Mouse (Mus musculus): ENCODE data around the gene Tenm2. TPM values are rescaled to one million over a fixed set of nuclear protein-coding genes. Genes with fewer than 3 reads are reported as not detected.

The Tenm2 gene
- total and polyA plus RNA-seq, 3 experiments: not detected

DNA sequence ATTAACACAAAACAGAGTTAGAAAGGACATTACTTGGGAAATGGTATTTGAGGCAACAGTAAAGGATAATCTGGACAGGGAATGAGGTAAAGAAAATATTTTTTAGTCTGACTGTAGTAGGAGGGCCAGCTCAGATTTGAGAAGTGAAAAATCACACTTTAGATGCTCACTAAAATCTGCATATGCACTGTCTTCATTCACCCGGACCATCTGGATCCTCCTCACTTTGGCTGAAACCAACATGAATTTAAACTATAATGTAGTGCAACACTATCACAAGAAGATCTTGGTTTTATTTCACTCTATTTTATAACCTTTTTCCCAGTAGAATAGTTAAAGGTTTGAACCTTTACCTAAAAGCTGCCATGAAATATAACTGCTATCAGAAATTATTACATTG lies 326.7 kb downstream of the Tenm2 start:
- Histone ChIP-seq H3K4me3 (ENCODE audit: control insufficient read depth in 1 of 2, insufficient read depth in 1 of 2, low read depth in 2 of 2, low read length in 2 of 2) (no peak overlapping the region), H3K79me2 (ENCODE audit: control insufficient read depth, insufficient read depth, low read length, poor library complexity) (no peaks in the 10 kb centered on the region), H3K27ac (ENCODE audit: control insufficient read depth, low read depth, low read length) (no peak overlapping the region), H3K9ac (ENCODE audit: control insufficient read depth, low read depth, low read length, poor library complexity, severe bottlenecking) (no peak overlapping the region), H3K4me1 (ENCODE audit: control insufficient read depth in 1 of 2, insufficient read depth in 2 of 2, low read length in 2 of 2) (no peaks in the 10 kb centered on the region), H3K36me3 (ENCODE audit: control insufficient read depth in 1 of 2, insufficient read depth in 2 of 2, low read length in 2 of 2) (no peaks in the 10 kb centered on the region), H3K27me3 (ENCODE audit: control insufficient read depth in 1 of 2, insufficient read depth in 2 of 2, low read length in 2 of 2) (no peaks in the 10 kb centered on the region), H3K9me3 (replicated peaks; ENCODE audit: insufficient read depth, low read length) (no peaks in the 10 kb centered on the region)
- TF ChIP-seq UBTF (IDR thresholded peaks at IDR 0.05; ENCODE audit: borderline replicate concordance, insufficient read depth, low read depth, low read length) (no peak), RCOR1 (IDR thresholded peaks at IDR 0.05; ENCODE audit: low read depth, low read length) (no peak), NELFE (IDR thresholded peaks at IDR 0.05; ENCODE audit: low read depth, low read length) (no peak), MYC (IDR thresholded peaks at IDR 0.05; ENCODE audit: low read depth, low read length) (no peak)
- no peak for DNase-seq (ENCODE audit: low read depth, low spot score)

GRCm38 (mm10) chr11:36902302-36902701 lies 333.5 kb downstream of the Tenm2 start:
- H3K9me3 ChIP-seq (replicated peaks; ENCODE audit: insufficient read depth, low read length): no peaks in the 10 kb centered on the region
- H3K79me2 ChIP-seq (ENCODE audit: control insufficient read depth, insufficient read depth, low read length, poor library complexity): no peaks in the 10 kb centered on the region
- no peaks in the 10 kb centered on the region for H3K36me3 ChIP-seq (ENCODE audit: control insufficient read depth in 1 of 2, insufficient read depth in 2 of 2, low read length in 2 of 2)
- no peak overlapping the region for H3K27ac ChIP-seq (ENCODE audit: control insufficient read depth, low read depth, low read length)
- no peaks in the 10 kb centered on the region for H3K27me3 ChIP-seq (ENCODE audit: control insufficient read depth in 1 of 2, insufficient read depth in 2 of 2, low read length in 2 of 2)
- H3K9ac ChIP-seq (ENCODE audit: control insufficient read depth, low read depth, low read length, poor library complexity, severe bottlenecking): no peak overlapping the region
- TF ChIP-seq JUND (IDR thresholded peaks at IDR 0.05; ENCODE audit: low read depth, low read length): no peak
- TF ChIP-seq ETS1 (IDR thresholded peaks at IDR 0.05; ENCODE audit: low read depth, low read length): no peak
- TF ChIP-seq ZNF384 (IDR thresholded peaks at IDR 0.05; ENCODE audit: low read depth, low read length): no peak
- no peak for DNase-seq (ENCODE audit: low read depth, low spot score)
- no peaks in the 10 kb centered on the region for H3K4me1 ChIP-seq (ENCODE audit: control insufficient read depth in 1 of 2, insufficient read depth in 2 of 2, low read length in 2 of 2)
- H3K4me3 ChIP-seq (ENCODE audit: control insufficient read depth in 1 of 2, insufficient read depth in 1 of 2, low read depth in 2 of 2, low read length in 2 of 2): no peak overlapping the region

GRCm38 (mm10) chr11:36893061-36893460 lies 342.7 kb downstream of the Tenm2 start:
- Histone ChIP-seq H3K4me3 (ENCODE audit: control insufficient read depth in 1 of 2, insufficient read depth in 1 of 2, low read depth in 2 of 2, low read length in 2 of 2) (no peak overlapping the region), H3K27ac (ENCODE audit: control insufficient read depth, low read depth, low read length) (no peak overlapping the region), H3K79me2 (ENCODE audit: control insufficient read depth, insufficient read depth, low read length, poor library complexity) (no peaks in the 10 kb centered on the region), H3K9ac (ENCODE audit: control insufficient read depth, low read depth, low read length, poor library complexity, severe bottlenecking) (no peak overlapping the region), H3K9me3 (replicated peaks; ENCODE audit: insufficient read depth, low read length) (no peaks in the 10 kb centered on the region), H3K27me3 (ENCODE audit: control insufficient read depth in 1 of 2, insufficient read depth in 2 of 2, low read length in 2 of 2) (no peaks in the 10 kb centered on the region), H3K4me1 (ENCODE audit: control insufficient read depth in 1 of 2, insufficient read depth in 2 of 2, low read length in 2 of 2) (no peaks in the 10 kb centered on the region), H3K36me3 (ENCODE audit: control insufficient read depth in 1 of 2, insufficient read depth in 2 of 2, low read length in 2 of 2) (no peaks in the 10 kb centered on the region)
- TF ChIP-seq ZC3H11A (IDR thresholded peaks at IDR 0.05; ENCODE audit: low read depth, low read length): no peak
- TF ChIP-seq MAX (IDR thresholded peaks at IDR 0.05; ENCODE audit: low read length): no peak
- no peak for TF ChIP-seq MEF2A (IDR thresholded peaks at IDR 0.05; ENCODE audit: extremely low read depth, insufficient replicate concordance, low read depth, low read length, poor library complexity, severe bottlenecking)
- TF ChIP-seq MAZ (IDR thresholded peaks at IDR 0.05; ENCODE audit: low read depth, low read length): no peak
- TF ChIP-seq USF2 (IDR thresholded peaks at IDR 0.05; ENCODE audit: borderline replicate concordance in 1 of 2, insufficient read depth in 1 of 2, low read depth in 1 of 2, low read length in 2 of 2): no peak
- no peak for TF ChIP-seq GATA1 (IDR thresholded peaks at IDR 0.05; ENCODE audit: low read depth, low read length)
- TF ChIP-seq JUND (IDR thresholded peaks at IDR 0.05; ENCODE audit: low read depth, low read length): no peak
- no peak for TF ChIP-seq ZNF384 (IDR thresholded peaks at IDR 0.05; ENCODE audit: low read depth, low read length)
- TF ChIP-seq ZKSCAN1 (IDR thresholded peaks at IDR 0.05; ENCODE audit: low read depth, low read length): no peak
- TF ChIP-seq RAD21 (IDR thresholded peaks at IDR 0.05; ENCODE audit: low read depth, low read length): no peak
- TF ChIP-seq TBP (IDR thresholded peaks at IDR 0.05; ENCODE audit: low read depth, low read length): no peak
- TF ChIP-seq ZMIZ1 (IDR thresholded peaks at IDR 0.05; ENCODE audit: low read depth, low read length): no peak
- no peak for TF ChIP-seq CHD1 (IDR thresholded peaks at IDR 0.05; ENCODE audit: low read depth, low read length)
- no peak for TF ChIP-seq TAL1 (IDR thresholded peaks at IDR 0.05; ENCODE audit: low read length)
- TF ChIP-seq SIN3A (IDR thresholded peaks at IDR 0.05; ENCODE audit: low read length): no peak
- TF ChIP-seq CHD2 (IDR thresholded peaks at IDR 0.05; ENCODE audit: low read length): no peak
- no peak for DNase-seq (ENCODE audit: low read depth, low spot score)

All from MEL (cell line).